Mouse (Mus musculus) CH12.LX (cell line): ENCODE data around the gene Slco4c1. TPM values are rescaled to one million over a fixed set of nuclear protein-coding genes. Genes with fewer than 3 reads are reported as not detected.

ENCODE experiments used
- DNase-seq: peaks from one replicate; pipeline ENCODE4 v3.0.0-alpha.2; 2013; ENCODE audit errors: extremely low read depth
- H3K27ac ChIP-seq: 2 replicates; pipeline ENCODE4 v1.5.1; 2012; ENCODE audit warnings: low read depth, mild to moderate bottlenecking, control low read depth, moderate library complexity; ENCODE audit not compliant: insufficient read depth
- H3K27me3 ChIP-seq: replicated peaks from 2 replicates; pipeline ENCODE3; 2012; ENCODE audit warnings: inconsistent platforms
- H3K36me3 ChIP-seq, 2 experiments: replicated peaks in 1 of 2; 2 replicates each; pipeline versions ENCODE3 to v1.6.1; 2012; ENCODE audit warnings: inconsistent platforms in 1 of 2, low read length in 1 of 2, mild to moderate bottlenecking in 1 of 2, mixed read lengths in 1 of 2, moderate library complexity in 1 of 2; ENCODE audit not compliant: control insufficient read depth in 1 of 2, insufficient read depth in 1 of 2
- H3K4me1 ChIP-seq, 2 experiments: 2 replicates each; pipeline ENCODE4 v1.6.1; 2012; ENCODE audit warnings: inconsistent platforms in 1 of 2, moderate library complexity in 1 of 2; ENCODE audit not compliant: insufficient read depth in 2 of 2, control insufficient read depth in 1 of 2
- H3K4me2 ChIP-seq: 2 replicates; pipeline ENCODE4 v1.6.1; 2012; ENCODE audit warnings: low read depth, mild to moderate bottlenecking, control low read depth; ENCODE audit not compliant: poor library complexity, insufficient read depth, severe bottlenecking
- H3K4me3 ChIP-seq, 3 experiments: fragments of 150-350 bp in 1 of 3; sonication (generic) in 1 of 3; replicated peaks in 1 of 3; 2 replicates each; pipeline versions ENCODE3 to v1.5.1; 2011 to 2012; ENCODE audit warnings: low read depth in 2 of 3, low read length in 2 of 3, mild to moderate bottlenecking in 2 of 3, moderate library complexity in 2 of 3, control low read depth in 1 of 3, improper control_type of control experiment in 1 of 3, inconsistent platforms in 1 of 3, mixed read lengths in 1 of 3; ENCODE audit not compliant: poor library complexity in 1 of 3
- H3K79me2 ChIP-seq: replicated peaks from 2 replicates; pipeline ENCODE4 v1.6.1; 2012; ENCODE audit warnings: mild to moderate bottlenecking, moderate library complexity; ENCODE audit not compliant: control insufficient read depth, poor library complexity, insufficient read depth, severe bottlenecking; ENCODE audit errors: extremely low read depth
- H3K9ac ChIP-seq: 2 replicates; pipeline ENCODE4 v1.6.1; 2012; ENCODE audit warnings: low read depth, mild to moderate bottlenecking, control low read depth, moderate library complexity; ENCODE audit not compliant: insufficient read depth
- H3K9me3 ChIP-seq: replicated peaks from 2 replicates; pipeline ENCODE3; 2012; ENCODE audit warnings: low read length, inconsistent platforms, mixed read lengths
- BHLHE40 ChIP-seq: IDR thresholded peaks from 2 replicates; pipeline ENCODE4 v1.6.1; 2011; ENCODE audit warnings: mild to moderate bottlenecking, low read depth, low read length, improper control_type of control experiment
- CHD1 ChIP-seq: IDR thresholded peaks from 2 replicates; pipeline ENCODE4 v1.6.1; 2012; ENCODE audit warnings: low read depth, low read length, improper control_type of control experiment, inconsistent platforms
- CTCF ChIP-seq, 2 experiments: IDR thresholded peaks in 1 of 2; conservative IDR thresholded peaks in 1 of 2; 2 replicates each; pipeline ENCODE4 v1.5.1; 2011 to 2012; ENCODE audit warnings: low read depth in 2 of 2, low read length in 2 of 2, improper control_type of control experiment in 1 of 2, inconsistent platforms in 1 of 2, mild to moderate bottlenecking in 1 of 2, moderate library complexity in 1 of 2
- HCFC1 ChIP-seq: IDR thresholded peaks from 2 replicates; pipeline ENCODE4 v1.6.1; 2012; ENCODE audit warnings: low read depth, mild to moderate bottlenecking, inconsistent platforms, low read length, improper control_type of control experiment
- JUN ChIP-seq: IDR thresholded peaks from 2 replicates; pipeline ENCODE4 v1.6.1; 2011; ENCODE audit warnings: low read depth, mild to moderate bottlenecking, low read length, improper control_type of control experiment, moderate library complexity; ENCODE audit not compliant: insufficient read depth
- MYC ChIP-seq: IDR thresholded peaks from 2 replicates; pipeline ENCODE4 v1.6.1; 2011; ENCODE audit warnings: low read depth, mild to moderate bottlenecking, improper control_type of control experiment, low read length
- NELFE ChIP-seq: IDR thresholded peaks from 2 replicates; pipeline ENCODE4 v1.6.1; 2011; ENCODE audit warnings: low read depth, low read length, improper control_type of control experiment
- NRF1 ChIP-seq: IDR thresholded peaks from 2 replicates; pipeline ENCODE4 v1.6.1; 2014; ENCODE audit warnings: low read depth, mild to moderate bottlenecking, inconsistent platforms, low read length, improper control_type of control experiment, moderate library complexity
- RAD21 ChIP-seq: IDR thresholded peaks from 2 replicates; pipeline ENCODE4 v1.6.1; 2011; ENCODE audit warnings: low read depth, mild to moderate bottlenecking, low read length, improper control_type of control experiment, moderate library complexity
- RCOR1 ChIP-seq: conservative IDR thresholded peaks from 2 replicates; pipeline ENCODE4 v1.6.1; 2012; ENCODE audit warnings: low read depth, mild to moderate bottlenecking, inconsistent platforms, low read length, improper control_type of control experiment
- TBP ChIP-seq: conservative IDR thresholded peaks from 2 replicates; pipeline ENCODE4 v1.6.1; 2011; ENCODE audit warnings: low read depth, low read length, improper control_type of control experiment
- UBTF ChIP-seq: IDR thresholded peaks from 2 replicates; pipeline ENCODE4 v1.6.1; 2012; ENCODE audit warnings: low read depth, mild to moderate bottlenecking, inconsistent platforms, low read length, improper control_type of control experiment, moderate library complexity
- USF1 ChIP-seq: IDR thresholded peaks from 2 replicates; pipeline ENCODE4 v1.6.1; 2014; ENCODE audit warnings: low read depth, mild to moderate bottlenecking, inconsistent platforms, low read length, improper control_type of control experiment
- ZKSCAN1 ChIP-seq: IDR thresholded peaks from 2 replicates; pipeline ENCODE4 v1.6.1; 2012; ENCODE audit warnings: low read depth, inconsistent platforms, low read length, improper control_type of control experiment, borderline replicate concordance
- dilution Hi-C: fragments of 300-500 bp; cut with MboI; formaldehyde crosslinking; loops from 2 replicates; pipeline ENCODE4 v1.14.3; 2020; ENCODE audit warnings: low sequenced_read_pairs; ENCODE audit not compliant: extremely low pct_unique_long_range_greater_than_20kb, extremely low pct_ligation_motif_present
- in situ Hi-C: fragments of 300-500 bp; cut with MboI; formaldehyde crosslinking; loops from 3 replicates; pipeline ENCODE4 v1.14.3; 2019; ENCODE audit warnings: low sequenced_read_pairs, low pct_ligation_motif_present, low pct_unique_long_range_greater_than_20kb, mixed read lengths
- polyA plus RNA-seq: library from polyadenylated mRNA; unstranded; fragments of >175 nt; gene quantifications from 2 replicates; pipeline ENCODE4 v1.2.1, GENCODE M21; 2012; ENCODE audit warnings: low read depth; ENCODE audit not compliant: insufficient read length
- total RNA-seq, 2 experiments: library from RNA; depleted of rRNA; stranded (reverse); fragments of 300-350 nt in 1 of 2; fragments of >200 nt in 1 of 2; gene quantifications; 2 replicates each; pipeline ENCODE4 v1.2.3; 2012 to 2014

Slco4c1 gene
- total and polyA plus RNA-seq, 3 experiments, result not detected

GRCm38 (mm10) chr1:96768264-96768663 lies 103.7 kb downstream of the Slco4c1 start:
- no peaks in the 10 kb centered on the region for H3K36me3 ChIP-seq
- no peaks in the 10 kb centered on the region for H3K9me3 ChIP-seq
- TF ChIP-seq RAD21, result peak; percentile 40
- no peak for TF ChIP-seq RCOR1
- TF ChIP-seq CTCF (conservative IDR thresholded peaks at IDR 0.05 in 1 of 2, IDR thresholded peaks at IDR 0.05 in 1 of 2; ENCODE audit: low read depth in 2 of 2, low read length in 2 of 2), result peak in 1 of 2 experiments; percentile 36; a peak in 2 of 4 replicates
- TF ChIP-seq, all 38 proteins: peak for 2
- peak; percentile 51 for DNase-seq
- dilution Hi-C loops, result no loop called here
- no peak overlapping the region for H3K27ac ChIP-seq
- no peaks in the 10 kb centered on the region for H3K79me2 ChIP-seq
- H3K4me1 ChIP-seq, result peaks cover 0 to 10% of the 10 kb centered on the region in 2 experiments; a peak in 2 of 4 replicates
- in situ Hi-C loops, result no loop called here
- H3K4me2 ChIP-seq, result no peak overlapping the region
- no peaks in the 10 kb centered on the region for H3K27me3 ChIP-seq
- H3K9ac ChIP-seq, result no peak overlapping the region
- no peak overlapping the region for H3K4me3 ChIP-seq

- no peak overlapping the region for H3K4me2 ChIP-seq
- H3K4me1 ChIP-seq, result peaks cover 0 to 10% of the 10 kb centered on the region in 2 experiments; a peak in 2 of 4 replicates
- no peak overlapping the region for H3K27ac ChIP-seq
- H3K4me3 ChIP-seq, result no peak overlapping the region
- dilution Hi-C loops, result no loop called here
- no peaks in the 10 kb centered on the region for H3K9me3 ChIP-seq
- H3K36me3 ChIP-seq, result no peaks in the 10 kb centered on the region
- no peak for DNase-seq
- H3K79me2 ChIP-seq, result no peaks in the 10 kb centered on the region
- H3K27me3 ChIP-seq, result no peaks in the 10 kb centered on the region
- no peak for TF ChIP-seq HCFC1
- no peak for TF ChIP-seq CHD1
- TF ChIP-seq BHLHE40, result no peak
- no peak for TF ChIP-seq RCOR1
- TF ChIP-seq ZKSCAN1, result no peak
- no peak for TF ChIP-seq JUN
- TF ChIP-seq MYC, result no peak
- no peak for TF ChIP-seq USF1
- TF ChIP-seq UBTF, result no peak
- no peak for TF ChIP-seq CTCF (conservative IDR thresholded peaks at IDR 0.05 in 1 of 2, IDR thresholded peaks at IDR 0.05 in 1 of 2; ENCODE audit: low read depth in 2 of 2, low read length in 2 of 2)
- TF ChIP-seq NELFE, result no peak
- TF ChIP-seq TBP, result no peak
- no peak for TF ChIP-seq NRF1
- no peak overlapping the region for H3K9ac ChIP-seq
- in situ Hi-C loops, result no loop called here
Observed at GRCm38 (mm10) chr1:96766535-96766934, 105.4 kb downstream of the Slco4c1 start.
